Mouse (Mus musculus) stomach, postnatal 0 days (tissue): ENCODE measurements around the gene Tmem200c. TPM values are rescaled to one million over a fixed set of nuclear protein-coding genes. Genes with fewer than 3 reads are reported as not detected.

Source experiments
- ATAC-seq: fragments of 200-750 bp; cut with Nextera tagmentation; 2 replicates; pipeline ENCODE4 v1.8.0; 2017; ENCODE audit not compliant: low FRiP score, low TSS enrichment
- DNase-seq: peaks from one replicate; pipeline ENCODE4 v3.0.0-alpha.2; 2016; ENCODE audit warnings: low spot score
- H3K27ac ChIP-seq: fragments of 300-500 bp; sonication (generic); replicated peaks from 2 replicates; pipeline ENCODE4 v1.5.1; 2014; ENCODE audit warnings: mild to moderate bottlenecking, control low read depth
- H3K27me3 ChIP-seq: fragments of 300-500 bp; sonication (generic); 2 replicates; pipeline ENCODE4 v1.6.1; 2014; ENCODE audit warnings: low read length; ENCODE audit not compliant: control insufficient read depth, insufficient read depth
- H3K36me3 ChIP-seq: fragments of 300-500 bp; sonication (generic); 2 replicates; pipeline ENCODE4 v1.6.1; 2014; ENCODE audit warnings: low read length, mixed read lengths; ENCODE audit not compliant: control insufficient read depth, insufficient read depth
- H3K4me1 ChIP-seq: fragments of 300-500 bp; sonication (generic); replicated peaks from 2 replicates; pipeline ENCODE4 v1.6.1; 2014; ENCODE audit warnings: antibody characterized with exemption; ENCODE audit not compliant: control insufficient read depth, insufficient read depth
- H3K4me2 ChIP-seq: fragments of 300-500 bp; sonication (generic); replicated peaks from 2 replicates; pipeline ENCODE4 v1.6.1; 2014; ENCODE audit warnings: low read depth, mild to moderate bottlenecking, control low read depth, moderate library complexity
- H3K4me3 ChIP-seq: fragments of 300-500 bp; sonication (generic); 2 replicates; pipeline ENCODE4 v1.5.1; 2014; ENCODE audit warnings: low read depth, low read length, control low read depth
- H3K9ac ChIP-seq: fragments of 300-500 bp; sonication (generic); 2 replicates; pipeline ENCODE4 v1.6.1; 2014; ENCODE audit warnings: mild to moderate bottlenecking, low read length, control low read depth, mixed read lengths
- H3K9me3 ChIP-seq: fragments of 300-500 bp; sonication (generic); 2 replicates; pipeline ENCODE4 v1.6.1; 2016; ENCODE audit warnings: low read length; ENCODE audit not compliant: control insufficient read depth
- CTCF ChIP-seq: IDR thresholded peaks from 2 replicates; pipeline ENCODE4 v1.5.1; 2016; ENCODE audit warnings: antibody characterized with exemption, low read depth, mild to moderate bottlenecking, moderate library complexity
- EP300 ChIP-seq: optimal IDR thresholded peaks from 2 replicates; pipeline ENCODE3; 2016; ENCODE audit warnings: antibody characterized with exemption
- WGBS: fragments of 180-500 bp; shearing (Covaris S2); extraction: QIAGEN DNeasy Blood & Tissue Kit; methylation state at CpG from one replicate; pipeline ENCODE4 v1.1.7; 2014; 5-methylcytosine and 5-hydroxymethylcytosine counted together
- polyA plus RNA-seq: library from polyadenylated mRNA; unstranded; fragments of >200 nt; fragmentation: Nextera tagmentation; extraction: Ambion mirVana; gene quantifications from 2 replicates; pipeline ENCODE4 v1.2.1, GENCODE M21; 2015

Gene Tmem200c
- polyA plus RNA-seq, 1 experiment from 2014 or later, result 0.16 TPM

DNA sequence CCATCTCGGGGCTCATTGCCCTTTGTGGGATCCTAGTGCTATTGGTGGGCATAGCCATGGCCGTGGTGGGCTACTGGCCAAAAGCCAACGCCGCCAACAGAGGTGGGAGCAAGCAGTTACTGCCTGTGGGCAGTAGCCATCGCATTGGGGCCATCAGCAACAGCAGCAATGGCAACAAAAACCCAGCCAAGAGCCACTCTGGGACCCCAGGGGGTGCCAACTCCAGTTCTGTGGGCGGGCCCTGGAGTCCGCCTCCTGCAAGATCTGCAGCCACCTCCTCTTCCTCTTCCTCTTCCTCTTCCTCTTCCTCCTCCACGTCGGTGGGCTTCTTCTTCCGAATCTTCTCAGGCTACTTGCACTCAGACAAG, 14.1 kb downstream of the Tmem200c start:
- WGBS, result 15% methylated on average over 10 of the region's 10 CpGs

GRCm38 (mm10) chr17:68841097-68841891, 14.9 kb downstream of the Tmem200c start:
- under 1% methylated on average over 74 of the region's 75 CpGs for WGBS
- H3K36me3 ChIP-seq, result no peaks in the 10 kb centered on the region
- no peaks in the 10 kb centered on the region for H3K9me3 ChIP-seq
- TF ChIP-seq EP300, result no peak
- TF ChIP-seq CTCF, result peak; percentile 72
- ATAC-seq, result peak; percentile 57
- DNase-seq, result peak; percentile 73
- H3K27me3 ChIP-seq, result peaks cover 27% of the 10 kb centered on the region
- H3K27ac ChIP-seq, result no peak overlapping the region
- peak overlapping the region; percentile 52 for H3K4me3 ChIP-seq
- peak overlapping the region; percentile 35; the same call in 1 of the 2 replicates for H3K9ac ChIP-seq
- peak overlapping the region; percentile 99 for H3K4me2 ChIP-seq
- H3K4me1 ChIP-seq, result peaks cover 6% of the 10 kb centered on the region; the same call in 1 of the 2 replicates

More for the DNA sequence above, 14.1 kb downstream of the Tmem200c start:
- H3K4me2 ChIP-seq, result peak overlapping the region; percentile 99
- no peak for TF ChIP-seq EP300
- TF ChIP-seq CTCF, result no peak
- H3K9ac ChIP-seq, result no peak overlapping the region
- H3K27ac ChIP-seq, result no peak overlapping the region
- peaks cover 6% of the 10 kb centered on the region; the same call in 1 of the 2 replicates for H3K4me1 ChIP-seq
- DNase-seq (no peak), ATAC-seq (peak; percentile 5; the same call in 1 of the 2 replicates)
- H3K9me3 ChIP-seq, result no peaks in the 10 kb centered on the region
- peaks cover 27% of the 10 kb centered on the region for H3K27me3 ChIP-seq
- peak overlapping the region; percentile 52; the same call in 1 of the 2 replicates for H3K4me3 ChIP-seq
- no peaks in the 10 kb centered on the region for H3K36me3 ChIP-seq

DNA sequence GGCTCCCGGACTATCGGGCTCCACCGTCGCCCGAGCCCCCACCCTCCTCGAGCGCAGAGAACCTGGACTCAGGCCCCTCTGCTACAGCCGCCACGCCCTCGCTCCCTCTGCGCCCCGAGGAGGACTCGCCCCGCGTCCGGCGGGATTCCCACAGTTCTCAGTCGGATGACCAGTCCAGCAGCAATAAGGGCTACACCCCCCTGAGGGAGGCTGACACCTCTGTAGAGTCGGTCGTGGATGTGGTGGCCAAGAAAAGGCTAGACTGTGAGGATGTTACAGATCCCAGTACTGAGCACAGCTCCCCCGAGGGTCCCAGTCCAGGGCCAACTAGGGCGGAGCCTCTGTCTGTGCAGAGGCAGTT, 15.4 kb downstream of the Tmem200c start:
- peak overlapping the region; percentile 52 for H3K4me3 ChIP-seq
- H3K36me3 ChIP-seq, result no peaks in the 10 kb centered on the region
- DNase-seq (no peak), ATAC-seq (peak; percentile 59)
- H3K27ac ChIP-seq, result no peak overlapping the region
- H3K4me2 ChIP-seq, result peak overlapping the region; percentile 99
- no peak overlapping the region for H3K9ac ChIP-seq
- no peaks in the 10 kb centered on the region for H3K9me3 ChIP-seq
- no peak for TF ChIP-seq EP300
- no peak for TF ChIP-seq CTCF
- WGBS, result 7% methylated on average over 22 of the region's 22 CpGs
- H3K27me3 ChIP-seq, result peaks cover 21% of the 10 kb centered on the region
- H3K4me1 ChIP-seq, result peaks cover 6% of the 10 kb centered on the region; the same call in 1 of the 2 replicates

DNA sequence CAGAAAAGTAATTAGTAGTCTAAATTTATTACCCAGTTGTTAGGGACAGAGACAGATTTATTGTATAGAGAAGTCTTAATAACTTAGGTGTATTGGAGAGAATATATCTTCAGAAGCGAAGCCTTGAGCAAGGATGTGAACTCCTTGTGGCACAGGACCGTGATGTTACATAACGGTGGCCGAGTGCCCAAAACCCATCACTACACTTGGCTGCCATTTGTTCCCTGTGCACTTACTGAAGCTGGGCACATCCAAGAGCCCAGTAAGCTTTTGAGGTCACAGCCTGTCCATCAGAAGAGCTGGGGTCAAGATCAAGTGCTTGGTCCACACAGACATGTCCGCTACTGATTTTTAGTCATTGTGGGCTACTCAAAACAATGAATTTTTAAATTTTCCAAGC, 19.5 kb downstream of the Tmem200c start:
- H3K27ac ChIP-seq, result no peak overlapping the region
- TF ChIP-seq EP300, result no peak
- TF ChIP-seq CTCF, result no peak
- H3K4me2 ChIP-seq, result no peak overlapping the region
- no peaks in the 10 kb centered on the region for H3K9me3 ChIP-seq
- ATAC-seq (no peak), DNase-seq (no peak)
- WGBS, result 74% methylated on average over 5 of the region's 5 CpGs
- H3K36me3 ChIP-seq, result no peaks in the 10 kb centered on the region
- peaks cover 6% of the 10 kb centered on the region; the same call in 1 of the 2 replicates for H3K4me1 ChIP-seq
- no peak overlapping the region for H3K9ac ChIP-seq
- peaks cover 3% of the 10 kb centered on the region; the same call in 1 of the 2 replicates for H3K27me3 ChIP-seq
- H3K4me3 ChIP-seq, result no peak overlapping the region

DNA sequence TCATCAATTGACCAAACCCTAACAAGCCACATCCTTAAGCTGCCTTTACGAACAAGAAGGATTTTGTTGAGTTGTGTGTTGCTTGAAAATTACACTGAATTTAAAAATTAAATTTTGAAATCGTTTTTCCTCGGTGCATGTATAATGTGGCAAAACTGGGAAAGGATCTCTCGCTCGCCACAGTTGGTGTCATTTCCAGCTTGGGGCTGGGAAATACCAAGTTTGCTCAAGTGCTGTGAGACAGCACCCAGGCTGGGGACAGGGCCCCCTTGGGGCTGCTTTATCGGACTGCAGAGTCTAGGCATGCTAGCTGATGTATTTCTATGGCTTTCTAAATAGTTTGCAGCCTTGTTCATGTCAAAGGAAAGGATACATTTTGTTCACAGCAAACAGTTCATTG, 22.3 kb downstream of the Tmem200c start:
- ATAC-seq (no peak), DNase-seq (no peak)
- Histone ChIP-seq H3K9me3 (no peaks in the 10 kb centered on the region), H3K27ac (no peak overlapping the region), H3K27me3 (no peaks in the 10 kb centered on the region), H3K9ac (no peak overlapping the region), H3K36me3 (no peaks in the 10 kb centered on the region), H3K4me1 (no peaks in the 10 kb centered on the region), H3K4me3 (no peak overlapping the region), H3K4me2 (no peak overlapping the region)
- TF ChIP-seq CTCF (no peak), EP300 (no peak)
- WGBS, result 76% methylated on average over 6 of the region's 6 CpGs
